Mouse (Mus musculus): ENCODE data around the gene 1700001K19Rik. TPM values are rescaled to one million over a fixed set of nuclear protein-coding genes. Genes with fewer than 3 reads are reported as not detected.
"Not testable (repeated sequence)": the region's sequence is repeated elsewhere in the genome, so short reads cannot be mapped to it uniquely, and the experiment has no call there.

Gene 1700001K19Rik
- total and polyA plus RNA-seq, 3 experiments: not detected

DNA sequence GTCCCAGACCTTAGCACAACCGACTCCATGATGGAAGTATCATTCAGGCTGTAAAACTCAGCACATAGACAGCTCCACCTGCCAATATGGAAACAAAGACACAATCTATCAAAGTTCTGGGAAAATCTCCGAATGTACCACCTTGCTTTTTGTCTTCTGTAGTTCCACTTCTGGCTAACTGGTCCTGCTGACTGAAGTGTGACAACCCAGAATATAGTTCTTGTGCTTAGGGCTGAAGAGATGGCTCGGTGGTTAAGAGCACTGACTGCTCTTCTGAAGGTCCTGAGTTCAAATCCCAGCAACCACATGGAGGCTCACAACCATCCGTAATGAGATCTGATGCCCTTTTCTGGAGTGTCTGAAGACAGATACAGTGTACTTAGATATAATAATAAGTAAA is 23.0 kb upstream of the 1700001K19Rik start:
- H3K79me2 ChIP-seq (replicated peaks; ENCODE audit: control insufficient read depth, extremely low read depth, insufficient read depth, poor library complexity, severe bottlenecking); H3K36me3 ChIP-seq (replicated peaks in 1 of 2; ENCODE audit: control insufficient read depth in 1 of 2, insufficient read depth in 1 of 2, low read length in 1 of 2); H3K27me3 ChIP-seq (replicated peaks); H3K9me3 ChIP-seq (replicated peaks; ENCODE audit: low read length); H3K4me2 ChIP-seq (ENCODE audit: insufficient read depth, low read depth, poor library complexity, severe bottlenecking); DNase-seq (ENCODE audit: extremely low read depth); H3K27ac ChIP-seq (ENCODE audit: insufficient read depth, low read depth); in situ Hi-C loops (cut with MboI; ENCODE audit: low pct_ligation_motif_present, low pct_unique_long_range_greater_than_20kb, low sequenced_read_pairs); H3K9ac ChIP-seq (ENCODE audit: insufficient read depth, low read depth); H3K4me3 ChIP-seq (replicated peaks in 1 of 3; ENCODE audit: low read depth in 2 of 3, low read length in 2 of 3, poor library complexity in 1 of 3); dilution Hi-C loops (cut with MboI; ENCODE audit: extremely low pct_ligation_motif_present, extremely low pct_unique_long_range_greater_than_20kb, low sequenced_read_pairs): not testable (repeated sequence)
- peaks cover 32 to 54% of the 10 kb centered on the region in 2 experiments for H3K4me1 ChIP-seq (ENCODE audit: control insufficient read depth in 1 of 2, insufficient read depth in 2 of 2)
- peak; percentile 74 for TF ChIP-seq TBP (conservative IDR thresholded peaks at IDR 0.05; ENCODE audit: low read depth, low read length)

DNA sequence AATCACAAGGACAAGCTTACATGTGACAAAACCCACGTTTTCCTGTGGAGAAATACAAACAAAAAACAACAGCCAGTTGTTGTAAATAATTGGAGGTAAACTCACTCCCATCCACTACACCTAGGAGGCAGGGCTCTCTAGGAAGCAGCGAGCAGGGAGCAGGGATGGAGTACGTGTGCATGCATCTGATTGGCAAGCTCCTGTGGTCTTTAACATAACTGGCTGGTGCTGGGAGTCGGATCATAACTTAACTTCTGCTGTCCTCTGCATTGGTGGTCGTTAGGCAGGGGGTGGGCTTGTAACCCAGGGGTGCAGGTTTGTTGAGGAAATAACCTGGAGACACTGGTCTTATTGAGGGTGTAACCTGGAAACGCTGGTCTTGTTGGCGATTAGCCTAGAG is 21.3 kb upstream of the 1700001K19Rik start:
- H3K4me1 ChIP-seq (ENCODE audit: control insufficient read depth in 1 of 2, insufficient read depth in 2 of 2): peaks cover 35 to 65% of the 10 kb centered on the region in 2 experiments
- H3K27ac ChIP-seq (ENCODE audit: insufficient read depth, low read depth): peak overlapping the region; percentile 75

DNA sequence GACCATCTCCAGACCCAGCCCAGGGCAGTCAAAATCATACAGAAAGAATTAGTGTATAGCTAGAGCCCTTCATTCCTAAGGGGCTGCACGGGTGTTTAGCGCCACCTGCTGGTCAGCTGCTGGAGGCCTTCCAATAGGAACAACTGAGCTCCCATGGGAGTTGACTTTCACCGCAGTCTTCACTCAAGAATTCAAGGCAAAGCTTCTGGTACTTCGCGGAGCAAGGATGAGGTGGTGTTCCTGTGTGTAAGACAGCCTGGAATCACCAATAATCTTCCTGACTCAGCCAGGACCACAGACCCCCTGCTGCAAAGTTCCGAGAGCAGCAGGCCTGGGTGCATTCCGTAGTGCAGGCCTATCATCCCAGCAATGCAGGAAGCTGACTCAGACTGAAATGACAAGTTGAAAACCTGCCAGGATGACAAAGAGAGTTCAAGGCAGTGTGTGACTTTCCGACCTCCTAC is 20.6 kb upstream of the 1700001K19Rik start:
- Histone ChIP-seq H3K4me1 (ENCODE audit: control insufficient read depth in 1 of 2, insufficient read depth in 2 of 2) (peaks cover 35 to 67% of the 10 kb centered on the region in 2 experiments), H3K4me2 (ENCODE audit: insufficient read depth, low read depth, poor library complexity, severe bottlenecking) (peak overlapping the region; percentile 59), H3K27me3 (replicated peaks) (no peaks in the 10 kb centered on the region), H3K9me3 (replicated peaks; ENCODE audit: low read length) (no peaks in the 10 kb centered on the region), H3K79me2 (replicated peaks; ENCODE audit: control insufficient read depth, extremely low read depth, insufficient read depth, poor library complexity, severe bottlenecking) (no peaks in the 10 kb centered on the region), H3K27ac (ENCODE audit: insufficient read depth, low read depth) (peak overlapping the region; percentile 75), H3K4me3 (replicated peaks in 1 of 3; ENCODE audit: low read depth in 2 of 3, low read length in 2 of 3, poor library complexity in 1 of 3) (peak overlapping the region in 1 of 3 experiments; percentile 30), H3K36me3 (replicated peaks in 1 of 2; ENCODE audit: control insufficient read depth in 1 of 2, insufficient read depth in 1 of 2, low read length in 1 of 2) (no peaks in the 10 kb centered on the region), H3K9ac (ENCODE audit: insufficient read depth, low read depth) (no peak overlapping the region)
- peak; percentile 94 for DNase-seq (ENCODE audit: extremely low read depth)
- peak; percentile 31; the same call in 1 of the 2 replicates for TF ChIP-seq ETS1 (conservative IDR thresholded peaks at IDR 0.05; ENCODE audit: low read depth, low read length)
- TF ChIP-seq IRF4 (IDR thresholded peaks at IDR 0.05; ENCODE audit: low read depth, low read length): peak; percentile 83
- peak; percentile 31; the same call in 1 of the 2 replicates for TF ChIP-seq POLR2A (IDR thresholded peaks at IDR 0.05; ENCODE audit: low read depth, low read length)
- peak; percentile 84 for TF ChIP-seq SMC3 (IDR thresholded peaks at IDR 0.05; ENCODE audit: low read depth, low read length)
- TF ChIP-seq USF2 (conservative IDR thresholded peaks at IDR 0.05; ENCODE audit: low read depth, low read length): no peak
- TF ChIP-seq JUN (IDR thresholded peaks at IDR 0.05; ENCODE audit: insufficient read depth, low read depth, low read length): peak; percentile 59
- 0 out of 2 replicates have a peak, but pooled peaks have one; percentile 36 for TF ChIP-seq EP300 (IDR thresholded peaks at IDR 0.05; ENCODE audit: low read length)
- peak; percentile 82 to 97 for TF ChIP-seq CTCF (conservative IDR thresholded peaks at IDR 0.05 in 1 of 2, IDR thresholded peaks at IDR 0.05 in 1 of 2; ENCODE audit: low read depth in 2 of 2, low read length in 2 of 2)
- peak; percentile 18; the same call in 1 of the 2 replicates for TF ChIP-seq JUND (conservative IDR thresholded peaks at IDR 0.05; ENCODE audit: low read depth, low read length)
- TF ChIP-seq ZNF384 (IDR thresholded peaks at IDR 0.05; ENCODE audit: low read depth, low read length): no peak; the same call in 1 of the 2 replicates
- peak; percentile 50 for TF ChIP-seq ZC3H11A (IDR thresholded peaks at IDR 0.05; ENCODE audit: low read depth, low read length)
- TF ChIP-seq TBP (conservative IDR thresholded peaks at IDR 0.05; ENCODE audit: low read depth, low read length): no peak
- TF ChIP-seq RAD21 (IDR thresholded peaks at IDR 0.05; ENCODE audit: low read depth, low read length): peak; percentile 93
- dilution Hi-C loops (cut with MboI; ENCODE audit: extremely low pct_ligation_motif_present, extremely low pct_unique_long_range_greater_than_20kb, low sequenced_read_pairs): no loop called here
- in situ Hi-C loops (cut with MboI; ENCODE audit: low pct_ligation_motif_present, low pct_unique_long_range_greater_than_20kb, low sequenced_read_pairs): no loop called here

More for the DNA sequence above, 21.3 kb upstream of the 1700001K19Rik start:
- Histone ChIP-seq H3K4me2 (ENCODE audit: insufficient read depth, low read depth, poor library complexity, severe bottlenecking) (peak overlapping the region; percentile 59), H3K27me3 (replicated peaks) (no peaks in the 10 kb centered on the region), H3K4me3 (replicated peaks in 1 of 3; ENCODE audit: low read depth in 2 of 3, low read length in 2 of 3, poor library complexity in 1 of 3) (no peak overlapping the region), H3K36me3 (replicated peaks in 1 of 2; ENCODE audit: control insufficient read depth in 1 of 2, insufficient read depth in 1 of 2, low read length in 1 of 2) (no peaks in the 10 kb centered on the region), H3K9me3 (replicated peaks; ENCODE audit: low read length) (no peaks in the 10 kb centered on the region), H3K9ac (ENCODE audit: insufficient read depth, low read depth) (no peak overlapping the region), H3K79me2 (replicated peaks; ENCODE audit: control insufficient read depth, extremely low read depth, insufficient read depth, poor library complexity, severe bottlenecking) (no peaks in the 10 kb centered on the region)
- TF ChIP-seq SMC3 (IDR thresholded peaks at IDR 0.05; ENCODE audit: low read depth, low read length): no peak
- no peak for TF ChIP-seq MEF2A (IDR thresholded peaks at IDR 0.05; ENCODE audit: borderline replicate concordance, low read depth, low read length)
- TF ChIP-seq ZC3H11A (IDR thresholded peaks at IDR 0.05; ENCODE audit: low read depth, low read length): no peak
- TF ChIP-seq ZKSCAN1 (IDR thresholded peaks at IDR 0.05; ENCODE audit: borderline replicate concordance, low read depth, low read length): no peak
- no peak for TF ChIP-seq JUN (IDR thresholded peaks at IDR 0.05; ENCODE audit: insufficient read depth, low read depth, low read length)
- in situ Hi-C loops (cut with MboI; ENCODE audit: low pct_ligation_motif_present, low pct_unique_long_range_greater_than_20kb, low sequenced_read_pairs): no loop called here
- no peak for DNase-seq (ENCODE audit: extremely low read depth)
- dilution Hi-C loops (cut with MboI; ENCODE audit: extremely low pct_ligation_motif_present, extremely low pct_unique_long_range_greater_than_20kb, low sequenced_read_pairs): no loop called here

Data from CH12.LX (cell line).